Comparison of ENCODE assay signal across 8 mouse cellular contexts in the genomic region with DNA sequence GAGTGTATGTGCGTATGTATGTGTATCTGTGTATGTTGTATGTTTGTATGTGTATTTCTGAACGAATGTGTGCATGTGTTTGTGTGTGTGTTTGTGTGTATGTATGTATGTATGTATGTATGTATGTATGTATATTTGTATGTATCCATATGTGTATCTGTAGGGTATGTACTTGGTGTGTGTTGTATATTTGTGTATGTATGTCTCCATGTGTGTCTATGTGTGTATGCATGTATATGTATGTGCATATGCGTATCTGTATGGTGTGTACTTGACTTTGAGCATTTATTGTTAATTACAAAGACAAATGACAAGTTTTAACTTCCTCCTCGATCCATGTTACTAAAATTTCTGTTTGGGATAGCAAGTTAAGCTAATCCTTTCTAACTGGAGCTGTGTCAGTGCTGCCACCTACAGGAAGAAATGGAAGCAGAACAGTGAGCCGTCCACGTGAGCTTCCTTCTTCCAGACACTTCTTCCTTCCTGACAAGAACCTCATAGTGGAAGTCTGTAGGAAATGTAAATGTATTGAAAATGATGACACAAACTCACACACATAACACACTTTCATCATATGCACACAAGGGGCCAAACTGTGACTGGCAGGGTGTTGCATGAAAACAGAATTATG.
A peak's percentile ranks its signal among the peaks of the same experiment; 100 is the strongest.
DNase-seq lines count a peak whose midpoint lies in the region; ATAC-seq and TF ChIP-seq lines count a peak whose summit lies in the region.

No protein-coding gene starts in this region.

- no peak overlapping the region for H3K4me3 ChIP-seq in G1E (ENCODE audit: low read depth, low read length)
- no peak overlapping the region for H3K4me3 ChIP-seq in layer of hippocampus, adult 2 months

- H3K9me3 ChIP-seq in G1E (replicated peaks), result no peaks in the 10 kb centered on the region

- H3K27me3 ChIP-seq in G1E (ENCODE audit: insufficient read depth, low read length), result 0 out of 2 replicates have a peak, but pooled peaks cover 2% of the 10 kb centered on the region

- H3K36me3 ChIP-seq in G1E (replicated peaks), result no peaks in the 10 kb centered on the region

- H3K27ac ChIP-seq in layer of hippocampus, adult 2 months, result no peak overlapping the region

- ATAC-seq in G1E (ENCODE audit: extremely low read depth, insufficient number of reproducible peaks, low FRiP score, poor library complexity, severe bottlenecking), result peak; percentile 31; the same call in 1 of the 2 replicates
- no peak for ATAC-seq in erythroblast, adult 5-6 weeks (replicated peaks; ENCODE audit: low FRiP score, poor library complexity, severe bottlenecking)

- H3K4me1 ChIP-seq in G1E (ENCODE audit: insufficient read depth, low read depth, low read length), result peaks cover 13% of the 10 kb centered on the region

- peak; percentile 66; the same call in 1 of the 2 replicates for TF ChIP-seq CTCF in G1E (IDR thresholded peaks at IDR 0.05; ENCODE audit: low read depth, low read length)
- peak; percentile 93 for TF ChIP-seq CTCF in layer of hippocampus, adult 2 months (conservative IDR thresholded peaks at IDR 0.05)

- intact Hi-C loops in gastrocnemius, postnatal 14 days (cut with DNase I; ENCODE audit: low total_unique reads), result no loop called here

- DNase-seq in 3T3-L1 (ENCODE audit: low read depth, low spot score) (peak; percentile 77), G1E (ENCODE audit: low spot score) (peak; percentile 1)
- DNase-seq in cerebellum, postnatal 25 days, result peak; percentile 44 to 62
- peak; percentile 11 for DNase-seq in gastrocnemius, postnatal 14 days
- DNase-seq in layer of hippocampus, adult 2 months (ENCODE audit: low spot score in 2 of 2), result peak; percentile 60 to 64
- DNase-seq in lung, postnatal 25 days (ENCODE audit: low spot score), result peak; percentile 35
- peak; percentile 70 to 72 for DNase-seq in right cerebral cortex, adult 2 months (ENCODE audit: low spot score in 2 of 2)

Comparison
In these comparisons a context has a peak if more than half of its experiments do, and no peak if none do; other contexts are left out.
1. DNase-seq: peak in every context shown above with its lines; median percentile 77 in 3T3-L1; 71 in right cerebral cortex, adult 2 months; 62 in layer of hippocampus, adult 2 months; 53 in cerebellum, postnatal 25 days; 35 in lung, postnatal 25 days; 11 in gastrocnemius, postnatal 14 days; 1 in G1E.